Mouse (Mus musculus): ENCODE results near the gene Emilin1.

Gene Emilin1

DNA sequence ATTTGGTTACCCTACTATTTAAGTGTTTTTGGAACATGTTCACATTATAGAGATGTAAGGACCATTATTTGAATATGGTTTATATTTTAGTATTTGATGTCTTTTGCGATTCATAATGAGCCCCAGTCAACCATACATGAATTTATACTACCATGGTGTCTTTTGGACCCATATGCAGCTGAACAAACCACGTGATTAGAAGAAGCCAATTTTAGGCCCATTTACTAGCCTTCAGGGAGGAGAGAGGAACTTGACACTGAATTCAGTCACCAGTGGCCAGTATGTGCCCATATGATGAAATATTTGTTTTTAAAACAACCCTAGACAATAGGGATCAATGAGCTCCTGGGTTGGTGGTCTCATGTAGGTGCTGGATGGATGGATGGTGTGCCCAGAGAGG, 47.6 kb downstream of the Emilin1 start:
- no peak for DNase-seq (ENCODE audit: low spot score)

DNA sequence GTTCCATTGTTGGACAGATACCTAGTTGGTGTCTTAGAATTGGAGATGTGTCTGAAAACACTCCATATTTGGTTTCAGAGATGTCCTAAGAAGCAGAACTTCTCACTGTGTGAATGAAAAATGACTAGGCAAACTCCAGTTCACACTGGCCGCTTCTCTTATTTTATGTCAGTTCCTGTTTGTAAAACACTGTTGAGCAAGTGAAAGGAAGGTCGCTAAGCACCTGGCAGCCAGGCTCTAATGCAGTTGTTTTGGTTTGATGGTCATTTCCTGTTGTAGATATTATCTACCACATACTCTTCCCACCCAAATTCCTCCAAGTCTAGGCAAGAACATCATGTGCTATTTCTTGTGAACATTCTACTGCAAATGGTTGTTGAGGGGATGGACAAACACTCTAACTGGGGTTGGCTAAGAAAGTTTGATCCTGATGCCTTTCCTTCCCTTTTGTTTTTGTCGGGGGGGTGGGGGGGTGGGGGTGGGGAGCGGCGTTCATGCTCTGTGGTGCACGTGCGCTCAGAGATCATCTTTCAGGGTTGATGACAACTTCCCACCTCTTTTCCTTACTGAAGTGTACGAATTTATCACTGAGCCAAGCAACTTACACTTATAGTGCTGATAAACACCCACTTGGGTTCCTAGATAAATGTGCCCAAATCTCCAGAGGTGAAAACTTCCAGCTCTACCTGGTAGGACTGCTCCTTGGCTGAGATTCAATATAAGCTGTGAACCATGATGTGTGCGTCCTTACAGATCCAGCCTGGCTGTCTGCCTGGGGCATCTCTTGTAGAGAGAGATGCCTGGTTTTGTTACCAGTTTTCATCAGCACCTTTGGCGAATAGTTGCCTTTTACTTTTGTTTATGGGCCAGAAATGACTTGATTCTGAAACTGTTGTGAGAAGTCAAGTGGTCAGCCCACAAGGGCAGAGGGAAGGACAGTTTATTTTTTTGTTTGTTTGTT, 48.6 kb downstream of the Emilin1 start:
- no peak for DNase-seq (ENCODE audit: low spot score)

DNA sequence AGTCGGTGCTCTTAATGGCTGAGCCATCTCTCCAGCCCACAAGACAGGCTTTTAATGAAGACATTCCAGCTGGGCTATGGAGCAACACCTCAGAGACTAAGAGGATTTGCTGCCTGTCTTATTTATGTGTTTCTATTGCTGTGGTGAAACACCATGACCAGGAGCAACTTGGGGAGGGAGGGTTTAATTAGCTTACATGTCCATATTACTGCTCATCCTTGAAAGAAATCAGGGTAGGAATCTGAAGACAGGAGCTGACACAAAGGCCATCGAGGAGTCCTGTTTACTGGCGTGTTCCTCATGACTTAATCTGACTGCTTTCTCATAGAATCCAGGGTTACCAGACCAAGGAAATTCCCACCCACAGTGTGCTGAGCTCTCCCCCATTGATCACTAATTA, 50.7 kb downstream of the Emilin1 start:
- DNase-seq (ENCODE audit: low spot score): no peak

DNA sequence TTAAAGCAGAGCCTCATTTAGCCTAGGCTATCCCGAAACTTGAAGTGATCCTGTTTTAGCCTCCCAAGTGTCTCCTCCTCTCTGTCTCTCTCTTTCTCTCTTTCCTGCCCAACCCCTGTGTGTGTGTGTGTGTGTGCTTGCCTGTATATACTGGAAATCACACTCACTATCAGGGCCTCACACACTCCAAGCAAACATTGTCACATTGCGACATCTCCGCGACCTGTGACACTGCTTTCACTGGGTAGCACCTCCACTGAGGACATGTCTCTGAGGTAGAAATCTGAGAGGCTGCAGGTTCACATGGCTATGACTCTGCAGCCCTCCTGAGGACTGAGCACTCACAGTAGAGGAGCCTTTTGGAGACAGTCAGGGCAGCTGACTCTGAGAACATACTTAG, 53.0 kb downstream of the Emilin1 start:
- DNase-seq (ENCODE audit: low spot score): no peak

DNA sequence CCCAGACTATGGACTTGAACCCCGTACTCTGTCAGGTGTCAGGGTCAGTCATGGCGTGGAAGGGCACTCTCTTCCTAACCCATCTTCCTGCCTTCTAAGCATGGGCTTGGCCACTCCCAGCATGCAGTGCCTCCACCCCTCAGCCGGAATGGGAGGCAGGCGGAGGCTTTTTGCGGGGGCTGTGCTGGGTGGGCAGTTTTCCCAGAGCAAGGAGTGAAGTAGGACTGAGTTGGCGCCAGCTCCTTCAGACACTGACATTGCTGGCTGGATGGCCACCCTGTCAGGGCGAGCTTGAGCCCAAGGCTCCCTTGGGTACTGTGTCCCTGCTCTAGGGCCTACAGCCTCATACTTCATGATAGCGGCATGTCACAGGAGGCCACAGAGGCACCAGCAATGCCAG, 55.2 kb downstream of the Emilin1 start, which contains the start of gene Tcf23:
Tcf23 (plus strand) TSS at position 247 of the 400 bp plus-strand sequence.
- DNase-seq (ENCODE audit: low spot score): peak; percentile 90

DNA sequence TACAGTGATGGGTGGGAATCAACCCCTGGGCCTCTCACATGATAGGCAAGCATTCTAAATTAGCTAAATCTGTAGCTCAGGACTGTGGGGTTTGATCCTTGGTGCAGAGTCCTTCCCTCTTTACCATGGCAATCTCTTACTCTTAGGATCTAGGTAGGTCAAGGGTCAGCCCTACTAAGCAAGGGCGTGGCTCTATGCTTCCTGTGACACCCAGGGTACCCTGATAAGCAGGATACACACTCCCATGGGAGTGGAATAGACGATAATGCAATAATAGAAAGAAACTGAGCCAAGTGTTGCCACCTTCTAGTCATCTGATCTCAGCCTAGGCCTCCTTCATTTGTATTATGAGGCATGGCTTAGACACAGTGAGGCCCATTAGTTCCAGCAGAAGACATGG, 56.2 kb downstream of the Emilin1 start:
- no peak for DNase-seq (ENCODE audit: low spot score)

All from testis, postnatal 10 days (tissue).